Mouse (Mus musculus): ENCODE measurements at regions not wholly inside any gene's neighbourhood (a gene's known extent, or its start where the extent isn't known, plus 50 kb on each side); places are given as distances from the start of the nearest gene placed in this dataset.

DNA sequence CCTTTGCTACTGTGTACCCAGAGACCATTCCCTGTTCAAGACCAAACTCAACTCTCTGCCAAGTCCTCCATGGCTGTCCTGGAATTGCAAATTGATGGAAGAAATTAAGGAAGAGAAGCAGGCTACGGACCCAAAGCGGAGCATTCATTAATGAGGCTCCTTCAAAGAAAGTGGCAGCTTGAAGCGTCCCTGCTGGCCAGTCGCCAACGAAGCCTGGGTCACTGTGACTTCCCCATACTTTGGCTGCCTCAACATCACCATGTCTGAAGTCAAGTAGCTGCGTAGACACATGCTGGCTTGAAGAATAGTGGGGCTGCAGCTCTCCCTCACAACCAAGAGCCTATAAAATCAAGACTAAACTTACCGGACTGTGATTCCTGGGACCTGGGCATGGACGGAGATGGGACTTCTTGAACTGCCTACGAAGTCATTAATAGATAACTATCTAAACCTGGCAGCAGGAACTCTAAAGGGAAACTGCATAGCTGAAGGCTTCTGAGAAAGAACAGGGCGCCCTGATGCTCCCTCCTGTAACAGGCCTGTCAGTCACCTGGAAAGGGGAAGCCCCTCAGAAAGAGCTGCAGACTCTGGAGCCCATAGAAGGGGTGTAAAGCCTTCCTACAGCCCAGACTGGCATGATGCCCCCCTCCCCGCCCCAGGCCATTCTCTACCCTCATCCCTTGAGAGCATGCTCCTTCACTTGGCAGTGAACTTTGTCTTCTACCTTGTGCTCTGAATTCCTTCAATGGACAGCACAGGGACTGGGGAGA, 116.0 kb upstream of the Selenok start:
- Histone ChIP-seq H3K9me3 (replicated peaks; ENCODE audit: control insufficient read depth, low read length) (no peaks in the 10 kb centered on the region), H3K36me3 (replicated peaks; ENCODE audit: control insufficient read depth, insufficient read depth, low read length) (no peaks in the 10 kb centered on the region)
- WGBS: 73% methylated on average over 11 of the region's 11 CpGs

GRCm38 (mm10) chr14:29862032-29862431, 106.1 kb upstream of the Selenok start:
- ATAC-seq (ENCODE audit: insufficient read depth, low read depth) (no peak), DNase-seq (ENCODE audit: low spot score) (no peak)
- Histone ChIP-seq H3K4me1 (ENCODE audit: control insufficient read depth, insufficient read depth) (no peaks in the 10 kb centered on the region), H3K4me3 (ENCODE audit: low read depth, low read length) (no peak overlapping the region), H3K27ac (ENCODE audit: low read depth) (no peak overlapping the region), H3K4me2 (ENCODE audit: low read depth, low read length) (no peak overlapping the region), H3K36me3 (replicated peaks; ENCODE audit: control insufficient read depth, insufficient read depth, low read length) (no peaks in the 10 kb centered on the region), H3K9ac (replicated peaks; ENCODE audit: low read depth, low read length) (no peak overlapping the region), H3K9me3 (replicated peaks; ENCODE audit: control insufficient read depth, low read length) (no peaks in the 10 kb centered on the region), H3K27me3 (ENCODE audit: control insufficient read depth, insufficient read depth, low read length) (no peaks in the 10 kb centered on the region)
- 58% methylated on average over 1 of the region's 1 CpGs for WGBS
- no peak for TF ChIP-seq EP300 (IDR thresholded peaks at IDR 0.05; ENCODE audit: low read depth)
- no peak for TF ChIP-seq CTCF (IDR thresholded peaks at IDR 0.05; ENCODE audit: low read depth)

More for the DNA sequence above, 116.0 kb upstream of the Selenok start:
- no peak for TF ChIP-seq EP300 (IDR thresholded peaks at IDR 0.05; ENCODE audit: low read depth)
- no peak for TF ChIP-seq CTCF (IDR thresholded peaks at IDR 0.05; ENCODE audit: low read depth)
- DNase-seq (ENCODE audit: low spot score) (no peak), ATAC-seq (ENCODE audit: insufficient read depth, low read depth) (no peak)
- Histone ChIP-seq H3K9ac (replicated peaks; ENCODE audit: low read depth, low read length) (no peak overlapping the region), H3K27ac (ENCODE audit: low read depth) (no peak overlapping the region), H3K4me1 (ENCODE audit: control insufficient read depth, insufficient read depth) (no peaks in the 10 kb centered on the region), H3K4me2 (ENCODE audit: low read depth, low read length) (no peak overlapping the region), H3K27me3 (ENCODE audit: control insufficient read depth, insufficient read depth, low read length) (no peaks in the 10 kb centered on the region), H3K4me3 (ENCODE audit: low read depth, low read length) (no peak overlapping the region)

DNA sequence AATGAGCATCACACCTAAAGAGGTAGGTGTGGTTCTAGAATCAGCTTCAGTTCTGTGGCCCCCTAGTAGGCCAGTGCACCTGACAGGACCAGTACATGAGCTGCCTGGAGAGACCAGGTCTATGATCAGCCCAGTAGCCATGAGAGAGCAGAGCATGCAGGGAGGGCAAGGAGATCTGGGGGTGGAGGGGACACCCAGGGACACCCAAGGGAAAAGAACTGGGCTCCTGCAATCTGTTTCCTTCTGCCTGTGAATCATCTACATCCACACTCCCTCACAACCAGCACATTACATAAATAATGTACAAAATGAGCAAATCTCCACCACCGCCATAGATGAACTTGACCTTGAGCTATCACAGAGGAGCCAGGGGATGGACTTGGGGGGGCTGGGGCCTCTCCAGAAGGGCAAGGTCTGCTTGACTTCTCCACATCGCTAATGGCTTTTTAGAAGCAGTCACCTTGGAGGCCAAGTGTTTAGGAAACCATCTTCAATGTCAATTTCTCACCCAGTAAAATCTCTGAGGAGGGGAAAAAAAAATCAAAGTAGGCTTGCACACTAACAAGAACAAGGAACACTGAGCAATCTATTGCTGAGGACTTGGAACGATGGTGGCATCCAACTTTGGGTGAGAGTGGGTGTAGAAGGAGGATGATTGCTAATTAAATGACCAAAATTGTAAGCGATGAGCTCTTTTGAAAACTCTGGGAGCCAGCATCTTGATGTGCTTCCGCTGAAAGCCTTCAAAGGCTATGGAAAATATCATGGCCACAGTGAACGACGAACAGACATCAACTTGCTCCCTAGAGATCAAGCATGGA, 101.4 kb upstream of the Selenok start:
- DNase-seq (ENCODE audit: low spot score): no peak
- 79% methylated on average over 7 of the region's 7 CpGs for whole genome bisulfite sequencing
- no peak for ATAC-seq (ENCODE audit: insufficient read depth, low read depth)

DNA sequence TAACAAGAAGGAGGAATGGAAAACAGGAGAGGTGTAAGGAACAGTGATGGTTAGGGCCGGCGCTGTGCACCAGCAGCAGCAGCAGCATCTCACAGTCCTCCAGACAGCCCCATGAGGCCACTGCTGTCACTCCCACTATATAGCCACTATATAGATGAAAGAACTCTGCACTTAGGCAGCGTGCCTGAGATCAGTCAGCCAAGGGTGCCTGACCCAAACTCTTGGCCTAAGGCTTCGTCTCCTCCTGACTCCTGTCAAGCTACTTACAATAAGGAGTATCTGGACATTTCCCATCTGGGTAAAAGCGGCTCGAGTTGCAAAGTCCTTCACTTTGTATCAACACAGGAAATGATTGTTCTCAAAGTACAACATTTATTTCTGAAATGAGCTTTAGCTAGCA, 100.8 kb upstream of the Selenok start:
- TF ChIP-seq EP300 (IDR thresholded peaks at IDR 0.05; ENCODE audit: low read depth): no peak
- TF ChIP-seq CTCF (IDR thresholded peaks at IDR 0.05; ENCODE audit: low read depth): no peak
- no peaks in the 10 kb centered on the region for H3K36me3 ChIP-seq (replicated peaks; ENCODE audit: control insufficient read depth, insufficient read depth, low read length)
- no peaks in the 10 kb centered on the region for H3K9me3 ChIP-seq (replicated peaks; ENCODE audit: control insufficient read depth, low read length)
- no peak overlapping the region for H3K9ac ChIP-seq (replicated peaks; ENCODE audit: low read depth, low read length)
- ATAC-seq (ENCODE audit: insufficient read depth, low read depth) (peak; percentile 36; the same call in 1 of the 2 replicates), DNase-seq (ENCODE audit: low spot score) (peak; percentile 8)
- H3K27me3 ChIP-seq (ENCODE audit: control insufficient read depth, insufficient read depth, low read length): no peaks in the 10 kb centered on the region
- no peak overlapping the region for H3K27ac ChIP-seq (ENCODE audit: low read depth)
- H3K4me2 ChIP-seq (ENCODE audit: low read depth, low read length): no peak overlapping the region
- 53% methylated on average over 6 of the region's 6 CpGs for WGBS
- no peak overlapping the region for H3K4me3 ChIP-seq (ENCODE audit: low read depth, low read length)
- no peaks in the 10 kb centered on the region for H3K4me1 ChIP-seq (ENCODE audit: control insufficient read depth, insufficient read depth)

More for the DNA sequence above, 101.4 kb upstream of the Selenok start:
- no peaks in the 10 kb centered on the region for H3K4me1 ChIP-seq (ENCODE audit: control insufficient read depth, insufficient read depth)
- no peak overlapping the region for H3K4me2 ChIP-seq (ENCODE audit: low read depth, low read length)
- H3K4me3 ChIP-seq (ENCODE audit: low read depth, low read length): no peak overlapping the region
- no peak overlapping the region for H3K27ac ChIP-seq (ENCODE audit: low read depth)
- H3K36me3 ChIP-seq (replicated peaks; ENCODE audit: control insufficient read depth, insufficient read depth, low read length): no peaks in the 10 kb centered on the region
- no peaks in the 10 kb centered on the region for H3K27me3 ChIP-seq (ENCODE audit: control insufficient read depth, insufficient read depth, low read length)
- H3K9ac ChIP-seq (replicated peaks; ENCODE audit: low read depth, low read length): no peak overlapping the region
- H3K9me3 ChIP-seq (replicated peaks; ENCODE audit: control insufficient read depth, low read length): no peaks in the 10 kb centered on the region
- no peak for TF ChIP-seq EP300 (IDR thresholded peaks at IDR 0.05; ENCODE audit: low read depth)
- TF ChIP-seq CTCF (IDR thresholded peaks at IDR 0.05; ENCODE audit: low read depth): no peak

- 66% methylated on average over 9 of the region's 9 CpGs for WGBS
- Histone ChIP-seq H3K27ac (ENCODE audit: low read depth) (no peak overlapping the region), H3K4me1 (ENCODE audit: control insufficient read depth, insufficient read depth) (no peaks in the 10 kb centered on the region), H3K4me3 (ENCODE audit: low read depth, low read length) (no peak overlapping the region), H3K4me2 (ENCODE audit: low read depth, low read length) (no peak overlapping the region), H3K9me3 (replicated peaks; ENCODE audit: control insufficient read depth, low read length) (no peaks in the 10 kb centered on the region), H3K36me3 (replicated peaks; ENCODE audit: control insufficient read depth, insufficient read depth, low read length) (no peaks in the 10 kb centered on the region), H3K9ac (replicated peaks; ENCODE audit: low read depth, low read length) (no peak overlapping the region), H3K27me3 (ENCODE audit: control insufficient read depth, insufficient read depth, low read length) (no peaks in the 10 kb centered on the region)
- ATAC-seq (ENCODE audit: insufficient read depth, low read depth) (no peak), DNase-seq (ENCODE audit: low spot score) (no peak)
- no peak for TF ChIP-seq EP300 (IDR thresholded peaks at IDR 0.05; ENCODE audit: low read depth)
- TF ChIP-seq CTCF (IDR thresholded peaks at IDR 0.05; ENCODE audit: low read depth): no peak
Observed at GRCm38 (mm10) chr14:29869930-29870329, 98.2 kb upstream of the Selenok start.

Measured in heart, postnatal 0 days (tissue).